Mouse (Mus musculus): ENCODE data around the gene Acod1.

GRCm38 (mm10) chr14:103054731-103055130 is 8.0 kb downstream of the Acod1 start:
- TF ChIP-seq CTCF (IDR thresholded peaks at IDR 0.05; ENCODE audit: low read depth, low read length), result no peak
- TF ChIP-seq POLR2A (IDR thresholded peaks at IDR 0.05; ENCODE audit: extremely low read depth, insufficient read depth, low read length), result no peak

Data from liver, adult 2 months (tissue).